Mouse (Mus musculus) bone marrow macrophage, adult 2 months (primary cell): ENCODE data around the gene Tyms.

Experiments used
- CTCF ChIP-seq: IDR thresholded peaks from 2 replicates; pipeline ENCODE4 v1.5.1; 2012; ENCODE audit warnings: low read depth, mild to moderate bottlenecking, low read length, moderate library complexity
- POLR2A ChIP-seq: IDR thresholded peaks from 2 replicates; pipeline ENCODE4 v1.6.1; 2012; ENCODE audit warnings: mild to moderate bottlenecking, low read depth, low read length, borderline replicate concordance

GRCm38 (mm10) chr5:30014580-30014979 is 58.8 kb downstream of the Tyms start:
- TF ChIP-seq CTCF (no peak), POLR2A (no peak)
